Mouse (Mus musculus): ENCODE measurements around the gene Atp6v0a4.

Gene Atp6v0a4

GRCm38 (mm10) chr6:38072137-38072796 is 52.1 kb downstream of the Atp6v0a4 start:
- no peak for DNase-seq

DNA sequence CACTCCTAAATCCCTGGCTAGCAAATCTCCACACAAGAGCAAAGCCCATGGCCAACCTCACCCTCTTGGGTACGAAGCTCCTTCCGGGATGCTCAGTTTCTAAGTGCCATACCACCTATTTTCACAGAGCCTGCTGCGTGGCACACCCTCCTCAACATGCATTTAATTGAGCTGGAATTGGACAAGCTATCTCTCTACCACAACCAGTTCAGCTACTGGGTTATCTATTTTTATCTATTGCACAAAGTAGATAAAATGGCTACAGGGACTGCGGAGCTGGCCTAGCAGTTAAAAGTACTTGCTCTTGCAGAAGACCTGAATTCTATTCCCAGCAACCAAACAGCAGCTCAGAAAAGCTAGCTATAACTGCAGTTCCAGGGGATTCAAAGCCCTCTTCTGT is 53.1 kb downstream of the Atp6v0a4 start:
- no peak for DNase-seq

GRCm38 (mm10) chr6:38066215-38066614 is 58.2 kb downstream of the Atp6v0a4 start:
- DNase-seq: peak; percentile 77

DNA sequence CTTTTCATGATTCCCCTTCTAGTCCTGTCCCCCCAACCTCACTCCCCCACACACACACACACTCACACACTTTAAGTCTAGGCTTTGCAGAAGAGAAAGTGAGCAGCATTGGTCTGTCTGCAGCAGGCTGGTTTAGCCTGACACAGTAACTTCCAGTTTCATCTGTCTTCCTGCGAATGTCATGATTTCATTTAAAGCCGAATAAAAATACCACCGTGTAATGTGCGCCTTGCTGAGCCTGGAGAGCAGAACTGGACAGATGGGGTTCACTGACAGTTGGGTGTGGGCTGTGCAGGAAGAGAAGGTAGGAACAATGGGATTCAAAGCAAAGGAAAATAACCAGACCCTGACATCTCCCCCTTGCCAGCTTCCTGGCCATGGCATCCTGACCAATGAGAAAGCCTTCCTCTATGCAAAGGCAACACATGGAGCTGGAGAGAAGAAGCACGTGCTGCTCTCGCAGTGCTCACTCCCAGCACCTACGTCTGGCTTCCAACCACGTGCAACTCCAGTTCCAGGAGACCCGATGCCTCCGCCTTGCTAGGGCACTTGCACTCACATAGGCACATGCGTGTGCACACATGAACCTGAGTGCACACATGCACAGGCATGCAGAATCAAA is 58.8 kb downstream of the Atp6v0a4 start:
- no peak for DNase-seq

- DNase-seq: no peak
These were observed 59.3 kb downstream of the Atp6v0a4 start for GRCm38 (mm10) chr6:38065122-38065500.

DNA sequence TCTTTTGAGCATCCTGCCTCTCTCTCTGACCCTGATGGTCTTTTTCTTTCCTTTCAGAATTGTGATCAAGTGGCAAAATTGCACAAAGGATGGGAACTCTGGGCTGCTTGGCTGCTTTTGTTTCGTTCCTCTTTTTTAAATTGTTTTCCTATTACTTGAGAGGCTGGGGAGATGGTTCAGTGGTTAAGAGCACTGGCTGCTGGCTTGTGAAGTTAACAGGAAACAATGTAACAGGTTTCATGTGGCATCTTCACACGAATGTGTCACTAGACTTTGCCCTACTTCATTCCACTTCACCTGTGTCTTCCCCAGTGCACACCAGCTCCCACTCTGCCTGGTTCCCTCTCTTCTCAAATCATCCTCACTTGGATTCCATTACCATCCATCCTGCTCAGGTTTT is 59.8 kb downstream of the Atp6v0a4 start:
- no peak for DNase-seq

GRCm38 (mm10) chr6:38058805-38059204 is 65.6 kb downstream of the Atp6v0a4 start:
- DNase-seq: peak; percentile 25

DNA sequence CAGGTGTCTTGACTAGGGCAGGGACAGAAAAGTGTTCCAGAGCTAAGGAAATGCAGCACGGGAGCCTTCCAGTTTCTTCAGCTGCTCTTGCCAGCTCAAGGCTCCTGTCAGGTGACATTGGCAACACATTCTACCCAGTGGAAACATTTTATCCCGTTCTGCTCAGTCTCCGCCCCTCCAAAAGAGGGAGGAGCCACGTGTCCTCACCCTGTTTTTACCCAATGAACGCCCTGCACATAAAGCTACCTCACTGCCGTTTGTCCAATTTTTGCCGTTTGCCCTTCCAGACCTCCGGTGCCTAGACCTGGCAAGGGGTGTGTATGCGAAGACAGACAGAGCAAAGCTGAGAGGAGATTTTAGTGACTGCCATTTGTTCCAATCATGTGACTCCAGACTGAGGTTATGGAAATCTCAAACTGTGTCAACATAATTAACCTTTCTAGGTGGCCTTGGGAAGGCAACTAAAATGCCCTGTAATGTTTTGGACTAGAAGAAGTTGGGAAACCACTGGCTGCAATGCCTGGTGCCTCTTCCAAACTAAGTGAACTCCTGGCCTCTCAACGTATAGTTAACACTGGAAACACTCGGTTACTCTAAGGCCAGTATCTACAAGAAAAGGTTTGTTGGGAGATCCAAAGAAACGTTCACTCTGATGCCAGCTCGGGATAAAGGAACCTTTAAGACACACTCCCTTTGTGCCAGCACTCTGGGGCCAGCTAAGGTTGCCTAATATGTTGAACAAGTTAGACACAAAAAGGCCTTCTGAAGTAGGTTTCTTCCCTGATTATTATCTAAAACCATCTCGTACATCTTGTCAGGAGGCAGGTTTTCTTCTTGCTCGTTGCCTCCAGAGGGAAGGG is 68.7 kb downstream of the Atp6v0a4 start:
- no peak for DNase-seq

GRCm38 (mm10) chr6:38049601-38050000 is 74.8 kb downstream of the Atp6v0a4 start:
- no peak for DNase-seq

- peak; percentile 28 for DNase-seq
These were observed 75.4 kb downstream of the Atp6v0a4 start for GRCm38 (mm10) chr6:38048800-38049561.

DNA sequence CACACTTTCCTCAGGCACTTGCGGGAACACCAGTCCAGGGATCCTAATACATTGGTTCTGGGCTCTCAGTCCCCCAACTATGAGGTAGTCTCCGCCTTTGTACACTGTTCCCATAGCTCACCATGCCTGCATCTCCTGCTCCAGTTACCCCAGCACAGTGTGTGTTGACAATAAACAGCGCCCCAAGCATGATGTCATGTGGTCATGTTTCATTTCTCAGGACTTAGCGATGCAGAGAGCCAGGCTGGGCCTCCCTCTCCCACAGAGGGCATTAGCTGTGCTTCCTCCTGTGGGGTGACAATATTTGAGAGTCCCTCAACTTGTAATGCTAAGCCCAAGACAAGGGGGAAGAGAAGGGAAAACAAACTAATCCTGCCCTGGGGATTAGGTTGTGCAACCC is 76.4 kb downstream of the Atp6v0a4 start:
- no peak for DNase-seq

DNA sequence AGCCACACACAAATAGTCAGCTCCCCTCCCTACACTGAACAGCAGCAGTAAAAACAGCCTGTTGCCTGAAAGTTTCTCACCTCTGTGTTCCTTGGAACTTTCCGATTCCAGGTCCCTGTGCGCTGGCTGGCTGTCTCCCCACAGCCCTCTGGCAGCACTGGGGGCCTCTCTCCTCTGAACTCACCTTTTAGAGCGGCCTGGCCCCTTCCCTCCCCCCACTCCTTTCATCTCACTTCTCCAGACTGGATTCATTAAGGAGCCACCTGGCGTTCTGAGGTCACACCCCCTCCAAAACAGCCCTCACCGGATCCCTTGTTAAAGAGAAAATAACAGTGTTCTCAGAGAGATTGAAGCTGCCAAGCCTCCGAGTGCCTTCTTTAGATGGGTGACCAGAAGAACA is 77.5 kb downstream of the Atp6v0a4 start, which contains the start of gene Svopl:
Svopl (minus strand) TSS at position 159 of the 400 bp plus-strand sequence.
- DNase-seq: no peak

- peak; percentile 38 for DNase-seq
These were observed 91.4 kb downstream of the Atp6v0a4 start for GRCm38 (mm10) chr6:38032801-38033566.

DNA sequence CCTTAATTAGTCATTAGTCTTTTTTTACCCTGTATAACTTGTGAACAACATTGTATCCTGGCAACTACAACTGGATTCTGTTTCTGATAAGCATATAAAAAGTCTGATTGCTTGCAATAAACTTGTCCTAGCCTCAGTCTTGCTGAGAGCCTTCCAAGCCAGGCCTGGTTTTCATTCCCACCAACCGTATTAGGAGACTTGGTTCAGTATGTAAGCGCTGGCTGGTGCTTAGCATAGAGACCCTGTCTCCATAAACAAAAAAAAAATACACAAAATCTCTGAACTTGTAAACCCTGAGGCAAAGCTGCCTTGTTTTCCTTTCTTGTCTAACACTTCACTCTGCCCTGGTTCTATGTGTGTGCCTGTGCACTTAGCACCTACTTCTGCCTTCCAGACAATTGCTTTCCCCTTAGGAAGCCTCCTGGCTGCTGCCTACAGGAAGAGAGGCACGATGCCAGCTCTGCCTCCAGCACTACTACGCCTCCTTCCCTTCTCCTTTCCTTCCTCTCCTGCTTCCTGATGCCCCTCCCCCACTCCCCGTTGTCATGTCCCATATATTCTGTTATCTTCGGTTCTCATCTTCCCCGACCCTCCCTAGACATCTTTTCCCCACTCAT is 92.4 kb downstream of the Atp6v0a4 start:
- DNase-seq: peak; percentile 46

DNA sequence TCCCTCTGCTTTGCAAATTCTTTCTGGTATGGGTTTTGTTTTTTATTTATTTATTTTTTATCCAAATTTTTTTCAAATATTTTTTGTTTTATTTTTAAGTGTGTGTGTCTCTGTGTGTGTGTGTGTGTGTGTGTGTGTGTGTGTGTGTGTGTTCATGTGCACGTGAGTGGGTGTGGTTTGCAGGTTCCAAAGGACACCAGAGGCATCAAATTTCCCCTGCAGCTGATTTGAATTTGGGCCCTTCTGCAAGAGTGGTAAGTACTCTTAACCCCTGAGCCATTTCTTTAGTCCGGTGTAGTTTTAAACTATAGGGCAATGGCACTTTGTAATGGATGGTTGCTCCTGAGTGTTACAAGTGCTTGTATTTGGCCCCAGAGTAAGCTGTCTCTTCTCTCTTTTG is 96.2 kb downstream of the Atp6v0a4 start:
- no peak for DNase-seq

DNA sequence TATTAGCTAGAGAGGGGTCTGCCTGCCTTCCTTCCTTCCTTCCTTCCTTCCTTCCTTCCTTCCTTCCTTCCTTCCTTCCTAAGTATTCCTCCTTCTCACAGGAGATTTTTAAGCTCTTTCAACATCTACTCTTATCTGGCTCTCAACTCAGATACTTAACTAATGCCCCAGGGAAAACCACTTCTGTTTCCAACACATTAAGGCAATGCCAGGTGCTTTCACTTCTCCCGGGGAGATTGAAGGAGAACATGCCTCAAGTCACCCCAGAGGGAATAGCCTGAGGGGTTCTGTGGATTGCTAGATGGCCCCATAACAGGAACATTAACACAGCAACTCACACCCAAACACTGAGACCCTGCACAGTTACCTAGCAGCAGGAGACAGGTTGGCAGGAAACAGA is 96.6 kb downstream of the Atp6v0a4 start:
- DNase-seq: peak; percentile 9

DNA sequence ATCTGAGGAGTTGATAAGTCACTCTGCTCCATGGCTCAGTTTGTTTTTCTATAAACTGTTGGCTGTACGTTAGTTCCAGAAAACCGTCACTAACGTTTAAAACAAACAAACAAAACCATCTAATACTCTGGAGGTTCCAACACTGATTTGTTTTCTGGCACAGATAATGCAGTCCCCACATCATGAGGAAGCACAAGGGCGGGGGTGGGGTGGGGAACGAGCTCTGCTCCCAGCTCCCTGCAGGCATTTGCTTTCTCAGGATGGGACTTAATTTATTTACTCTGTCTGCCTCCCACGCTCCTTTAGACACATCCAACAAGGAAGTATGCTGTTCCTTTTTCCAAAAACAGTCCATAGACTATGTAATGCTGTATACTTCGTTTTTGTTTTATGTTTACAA is 101.1 kb downstream of the Atp6v0a4 start:
- no peak for DNase-seq

DNA sequence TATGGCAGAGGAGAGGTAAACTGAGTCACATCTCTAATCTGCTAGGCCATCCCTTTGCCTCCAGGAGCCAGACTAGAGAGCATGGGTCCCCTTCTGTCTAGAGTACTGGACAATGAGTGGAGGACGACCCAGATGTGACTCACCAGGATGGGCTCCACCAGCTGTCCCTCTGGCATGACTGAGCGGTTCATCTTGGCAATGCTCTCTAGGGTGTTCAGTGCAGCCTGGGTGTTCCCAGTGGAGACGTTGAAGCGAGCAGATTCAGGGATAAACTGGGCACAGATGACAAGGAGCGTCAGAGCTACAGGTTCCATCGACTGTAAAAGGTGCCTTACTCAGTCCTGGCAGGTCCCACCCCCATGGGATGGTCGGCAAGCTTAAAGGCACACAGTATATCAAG is 103.0 kb downstream of the Atp6v0a4 start:
- DNase-seq: no peak

- no peak for DNase-seq
These were observed 111.6 kb downstream of the Atp6v0a4 start for GRCm38 (mm10) chr6:38012829-38013228.

DNA sequence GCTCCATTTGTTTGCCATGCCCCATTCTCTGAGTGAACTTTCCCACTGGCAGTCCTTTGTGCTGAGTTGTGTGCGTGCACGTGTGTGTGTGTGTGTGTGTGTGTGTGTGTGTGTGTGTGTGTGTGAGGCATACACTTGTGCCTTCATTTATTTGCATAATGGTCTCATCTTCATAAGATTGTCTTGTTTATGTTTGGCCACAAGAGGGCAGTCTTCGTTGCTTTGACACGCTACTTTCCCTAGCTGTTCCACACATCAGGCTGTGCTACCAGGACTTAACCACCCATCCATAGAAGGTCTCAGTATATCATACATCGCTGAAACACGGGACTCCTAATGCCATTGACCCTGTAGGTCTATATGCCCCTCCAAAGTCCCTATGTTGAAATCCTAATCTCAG is 116.9 kb downstream of the Atp6v0a4 start:
- peak; percentile 80 for DNase-seq
